Mouse (Mus musculus): ENCODE data around the gene Tarbp2. TPM values are rescaled to one million over a fixed set of nuclear protein-coding genes. Genes with fewer than 3 reads are reported as not detected.

Gene Tarbp2
- polyA plus RNA-seq, 1 experiment from 2014 or later = 105 TPM

- Histone ChIP-seq H3K4me1 (replicated peaks; ENCODE audit: control insufficient read depth, insufficient read depth, low read length) (no peaks in the 10 kb centered on the region), H3K4me3 (ENCODE audit: low read depth, low read length) (no peak overlapping the region), H3K9ac (ENCODE audit: low read length) (no peak overlapping the region), H3K27ac (ENCODE audit: low read depth) (no peak overlapping the region), H3K27me3 (replicated peaks; ENCODE audit: control insufficient read depth, insufficient read depth, low read length) (no peaks in the 10 kb centered on the region), H3K4me2 (ENCODE audit: low read length) (no peak overlapping the region), H3K36me3 (ENCODE audit: control insufficient read depth, insufficient read depth, low read length) (peaks cover 62% of the 10 kb centered on the region), H3K9me3 (ENCODE audit: control insufficient read depth, low read length) (no peaks in the 10 kb centered on the region)
- DNase-seq (ENCODE audit: low spot score) (no peak), ATAC-seq (replicated peaks; ENCODE audit: low FRiP score, low TSS enrichment, low read depth) (no peak)
- 88% methylated on average over 3 of the region's 3 CpGs for WGBS
Measured at GRCm38 (mm10) chr15:102546246-102546645, 28.3 kb downstream of the Tarbp2 start.

DNA sequence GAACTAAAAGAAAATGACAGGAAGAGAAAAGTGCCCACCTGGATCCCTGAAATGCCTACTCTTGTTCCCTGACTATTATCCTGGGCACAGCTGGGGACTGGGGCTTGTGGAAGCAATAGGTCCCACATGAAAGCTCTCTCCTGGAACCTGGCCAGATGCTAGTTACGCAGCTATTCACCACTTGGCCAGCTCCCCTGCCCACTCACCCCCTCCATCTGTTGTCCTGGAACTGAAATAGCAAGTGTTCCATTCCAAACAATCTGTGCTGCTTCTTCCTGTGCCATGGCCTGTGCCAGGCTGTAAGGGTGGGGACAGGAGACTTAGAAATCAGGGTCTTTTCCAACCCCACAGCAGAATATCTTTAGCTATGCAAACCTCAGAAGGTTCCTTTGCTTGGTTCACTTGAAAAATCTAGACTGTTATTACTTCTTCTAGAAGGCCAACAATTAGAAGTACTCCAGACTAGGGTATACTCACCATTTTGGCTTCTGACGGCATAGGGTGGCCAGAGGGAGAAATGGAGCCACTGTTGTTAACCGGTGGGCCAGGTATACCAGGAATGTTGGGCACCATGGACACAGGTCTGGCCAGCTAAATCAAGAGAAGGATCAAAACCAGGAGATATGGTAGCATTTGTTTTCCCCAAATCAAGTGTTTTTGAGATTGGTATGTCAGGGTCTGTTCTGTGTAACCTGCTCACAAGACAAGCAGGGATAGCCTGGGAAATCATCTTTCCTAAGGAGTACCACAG lies 28.9 kb downstream of the Tarbp2 start:
- H3K9ac ChIP-seq (ENCODE audit: low read length) = no peak overlapping the region
- peaks cover 65% of the 10 kb centered on the region for H3K36me3 ChIP-seq (ENCODE audit: control insufficient read depth, insufficient read depth, low read length)
- WGBS = 89% methylated on average over 3 of the region's 3 CpGs
- no peak overlapping the region for H3K27ac ChIP-seq (ENCODE audit: low read depth)
- no peaks in the 10 kb centered on the region for H3K9me3 ChIP-seq (ENCODE audit: control insufficient read depth, low read length)
- no peak overlapping the region for H3K4me2 ChIP-seq (ENCODE audit: low read length)
- H3K4me3 ChIP-seq (ENCODE audit: low read depth, low read length) = no peak overlapping the region
- DNase-seq (ENCODE audit: low spot score) (no peak), ATAC-seq (replicated peaks; ENCODE audit: low FRiP score, low TSS enrichment, low read depth) (no peak)
- no peaks in the 10 kb centered on the region for H3K4me1 ChIP-seq (replicated peaks; ENCODE audit: control insufficient read depth, insufficient read depth, low read length)
- no peaks in the 10 kb centered on the region for H3K27me3 ChIP-seq (replicated peaks; ENCODE audit: control insufficient read depth, insufficient read depth, low read length)

GRCm38 (mm10) chr15:102547478-102547877 lies 29.5 kb downstream of the Tarbp2 start:
- H3K9me3 ChIP-seq (ENCODE audit: control insufficient read depth, low read length) = no peaks in the 10 kb centered on the region
- no peaks in the 10 kb centered on the region for H3K27me3 ChIP-seq (replicated peaks; ENCODE audit: control insufficient read depth, insufficient read depth, low read length)
- H3K36me3 ChIP-seq (ENCODE audit: control insufficient read depth, insufficient read depth, low read length) = peaks cover 65% of the 10 kb centered on the region
- WGBS = 87% methylated on average over 3 of the region's 3 CpGs
- DNase-seq (ENCODE audit: low spot score) (no peak), ATAC-seq (replicated peaks; ENCODE audit: low FRiP score, low TSS enrichment, low read depth) (no peak)
- H3K4me3 ChIP-seq (ENCODE audit: low read depth, low read length) = no peak overlapping the region
- H3K4me2 ChIP-seq (ENCODE audit: low read length) = no peak overlapping the region
- H3K27ac ChIP-seq (ENCODE audit: low read depth) = no peak overlapping the region
- H3K9ac ChIP-seq (ENCODE audit: low read length) = no peak overlapping the region
- H3K4me1 ChIP-seq (replicated peaks; ENCODE audit: control insufficient read depth, insufficient read depth, low read length) = no peaks in the 10 kb centered on the region

GRCm38 (mm10) chr15:102552599-102552998 lies 34.6 kb downstream of the Tarbp2 start:
- Histone ChIP-seq H3K9me3 (ENCODE audit: control insufficient read depth, low read length) (no peaks in the 10 kb centered on the region), H3K4me3 (ENCODE audit: low read depth, low read length) (no peak overlapping the region), H3K27ac (ENCODE audit: low read depth) (no peak overlapping the region), H3K27me3 (replicated peaks; ENCODE audit: control insufficient read depth, insufficient read depth, low read length) (no peaks in the 10 kb centered on the region), H3K4me2 (ENCODE audit: low read length) (no peak overlapping the region), H3K9ac (ENCODE audit: low read length) (no peak overlapping the region), H3K36me3 (ENCODE audit: control insufficient read depth, insufficient read depth, low read length) (peaks cover 67% of the 10 kb centered on the region), H3K4me1 (replicated peaks; ENCODE audit: control insufficient read depth, insufficient read depth, low read length) (no peaks in the 10 kb centered on the region)
- no peak for ATAC-seq (replicated peaks; ENCODE audit: low FRiP score, low TSS enrichment, low read depth)
- WGBS = 95% methylated on average over 5 of the region's 5 CpGs
- DNase-seq (ENCODE audit: low spot score) = no peak

- Histone ChIP-seq H3K4me1 (replicated peaks; ENCODE audit: control insufficient read depth, insufficient read depth, low read length) (no peaks in the 10 kb centered on the region), H3K9ac (ENCODE audit: low read length) (no peak overlapping the region), H3K4me3 (ENCODE audit: low read depth, low read length) (no peak overlapping the region), H3K27me3 (replicated peaks; ENCODE audit: control insufficient read depth, insufficient read depth, low read length) (no peaks in the 10 kb centered on the region), H3K4me2 (ENCODE audit: low read length) (no peak overlapping the region), H3K9me3 (ENCODE audit: control insufficient read depth, low read length) (no peaks in the 10 kb centered on the region), H3K27ac (ENCODE audit: low read depth) (no peak overlapping the region), H3K36me3 (ENCODE audit: control insufficient read depth, insufficient read depth, low read length) (peaks cover 63% of the 10 kb centered on the region)
- DNase-seq (ENCODE audit: low spot score) (no peak), ATAC-seq (replicated peaks; ENCODE audit: low FRiP score, low TSS enrichment, low read depth) (no peak)
- WGBS = 98% methylated on average over 1 of the region's 1 CpGs
Measured at GRCm38 (mm10) chr15:102555581-102555980, 37.6 kb downstream of the Tarbp2 start.

DNA sequence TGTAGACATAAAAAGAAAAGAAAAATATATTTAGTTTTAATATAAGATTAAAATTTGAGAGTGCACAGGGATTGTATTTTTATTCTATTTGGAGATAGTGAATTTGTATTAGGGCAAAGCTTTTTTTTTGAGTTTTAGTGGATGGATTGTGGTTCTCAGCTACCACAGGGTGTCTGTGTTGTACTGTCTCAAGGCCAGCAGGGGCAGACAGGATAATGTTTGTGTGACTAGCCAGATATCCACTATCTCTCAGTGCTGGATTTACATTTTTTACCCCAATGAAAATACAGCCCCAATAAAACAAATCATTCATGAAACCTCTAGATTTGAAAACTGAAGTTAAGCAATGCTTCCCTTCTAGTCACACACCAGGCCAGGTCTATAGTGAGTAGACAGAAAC lies 39.6 kb downstream of the Tarbp2 start:
- peaks cover 55% of the 10 kb centered on the region for H3K36me3 ChIP-seq (ENCODE audit: control insufficient read depth, insufficient read depth, low read length)
- no peaks in the 10 kb centered on the region for H3K9me3 ChIP-seq (ENCODE audit: control insufficient read depth, low read length)
- no peaks in the 10 kb centered on the region for H3K4me1 ChIP-seq (replicated peaks; ENCODE audit: control insufficient read depth, insufficient read depth, low read length)
- ATAC-seq (replicated peaks; ENCODE audit: low FRiP score, low TSS enrichment, low read depth) (no peak), DNase-seq (ENCODE audit: low spot score) (no peak)
- no peak overlapping the region for H3K9ac ChIP-seq (ENCODE audit: low read length)
- no peak overlapping the region for H3K4me2 ChIP-seq (ENCODE audit: low read length)
- no peaks in the 10 kb centered on the region for H3K27me3 ChIP-seq (replicated peaks; ENCODE audit: control insufficient read depth, insufficient read depth, low read length)
- H3K27ac ChIP-seq (ENCODE audit: low read depth) = no peak overlapping the region
- no peak overlapping the region for H3K4me3 ChIP-seq (ENCODE audit: low read depth, low read length)

- WGBS = 86% methylated on average over 1 of the region's 1 CpGs
- peaks cover 22% of the 10 kb centered on the region for H3K36me3 ChIP-seq (ENCODE audit: control insufficient read depth, insufficient read depth, low read length)
- H3K4me2 ChIP-seq (ENCODE audit: low read length) = no peak overlapping the region
- DNase-seq (ENCODE audit: low spot score) (no peak), ATAC-seq (replicated peaks; ENCODE audit: low FRiP score, low TSS enrichment, low read depth) (no peak)
- H3K27ac ChIP-seq (ENCODE audit: low read depth) = no peak overlapping the region
- no peaks in the 10 kb centered on the region for H3K9me3 ChIP-seq (ENCODE audit: control insufficient read depth, low read length)
- no peaks in the 10 kb centered on the region for H3K4me1 ChIP-seq (replicated peaks; ENCODE audit: control insufficient read depth, insufficient read depth, low read length)
- H3K27me3 ChIP-seq (replicated peaks; ENCODE audit: control insufficient read depth, insufficient read depth, low read length) = no peaks in the 10 kb centered on the region
- H3K4me3 ChIP-seq (ENCODE audit: low read depth, low read length) = no peak overlapping the region
- H3K9ac ChIP-seq (ENCODE audit: low read length) = no peak overlapping the region
Measured at GRCm38 (mm10) chr15:102562491-102562890, 44.5 kb downstream of the Tarbp2 start.

DNA sequence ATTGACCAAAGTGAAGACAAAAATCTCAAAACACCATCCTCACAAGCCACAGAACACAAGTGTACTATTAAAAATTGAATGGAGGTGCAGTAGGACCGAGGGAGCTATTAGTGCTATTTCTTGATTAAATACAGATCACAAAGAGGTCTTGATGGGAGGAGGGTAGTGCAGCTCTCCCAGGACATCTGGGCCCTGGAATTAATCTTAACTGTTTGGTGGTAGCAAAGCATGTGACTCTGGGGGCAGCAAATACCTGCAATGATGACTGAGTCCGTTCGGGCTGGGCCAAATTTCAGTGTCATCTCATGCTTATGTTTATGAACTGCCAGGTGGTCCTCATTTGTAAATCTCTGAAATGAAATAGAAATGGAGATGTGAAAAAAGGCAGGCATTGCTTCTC lies 45.1 kb downstream of the Tarbp2 start:
- no peak overlapping the region for H3K4me2 ChIP-seq (ENCODE audit: low read length)
- no peaks in the 10 kb centered on the region for H3K9me3 ChIP-seq (ENCODE audit: control insufficient read depth, low read length)
- H3K4me3 ChIP-seq (ENCODE audit: low read depth, low read length) = no peak overlapping the region
- no peak for ATAC-seq (replicated peaks; ENCODE audit: low FRiP score, low TSS enrichment, low read depth)
- 68% methylated on average over 3 of the region's 3 CpGs for WGBS
- H3K9ac ChIP-seq (ENCODE audit: low read length) = no peak overlapping the region
- H3K27me3 ChIP-seq (replicated peaks; ENCODE audit: control insufficient read depth, insufficient read depth, low read length) = no peaks in the 10 kb centered on the region
- no peaks in the 10 kb centered on the region for H3K4me1 ChIP-seq (replicated peaks; ENCODE audit: control insufficient read depth, insufficient read depth, low read length)
- peaks cover 20% of the 10 kb centered on the region for H3K36me3 ChIP-seq (ENCODE audit: control insufficient read depth, insufficient read depth, low read length)
- no peak overlapping the region for H3K27ac ChIP-seq (ENCODE audit: low read depth)
- DNase-seq (ENCODE audit: low spot score) = no peak

GRCm38 (mm10) chr15:102563681-102564080 lies 45.7 kb downstream of the Tarbp2 start:
- 90% methylated on average over 5 of the region's 5 CpGs for WGBS
- H3K4me3 ChIP-seq (ENCODE audit: low read depth, low read length) = no peak overlapping the region
- H3K9me3 ChIP-seq (ENCODE audit: control insufficient read depth, low read length) = no peaks in the 10 kb centered on the region
- ATAC-seq (replicated peaks; ENCODE audit: low FRiP score, low TSS enrichment, low read depth) (no peak), DNase-seq (ENCODE audit: low spot score) (no peak)
- H3K36me3 ChIP-seq (ENCODE audit: control insufficient read depth, insufficient read depth, low read length) = peaks cover 20% of the 10 kb centered on the region
- H3K4me2 ChIP-seq (ENCODE audit: low read length) = no peak overlapping the region
- H3K9ac ChIP-seq (ENCODE audit: low read length) = no peak overlapping the region
- H3K27me3 ChIP-seq (replicated peaks; ENCODE audit: control insufficient read depth, insufficient read depth, low read length) = no peaks in the 10 kb centered on the region
- H3K27ac ChIP-seq (ENCODE audit: low read depth) = no peak overlapping the region
- no peaks in the 10 kb centered on the region for H3K4me1 ChIP-seq (replicated peaks; ENCODE audit: control insufficient read depth, insufficient read depth, low read length)

Data from intestine, embryonic 14.5 days (tissue).